Mouse (Mus musculus) stomach, embryonic 15.5 days (tissue): Measurements from ENCODE around the gene Tbcd. TPM values are rescaled to one million over a fixed set of nuclear protein-coding genes. Genes with fewer than 3 reads are reported as not detected.
A peak's percentile ranks its signal among the peaks of the same experiment; 100 is the strongest.

Experiments
- ATAC-seq: fragments of 200-750 bp; cut with Nextera tagmentation; 2 replicates; pipeline ENCODE4 v1.8.0; 2017; ENCODE audit warnings: low read depth, moderate number of reproducible peaks, moderate TSS enrichment; ENCODE audit not compliant: insufficient read depth, low FRiP score
- H3K27ac ChIP-seq: fragments of 300-500 bp; sonication (generic); 2 replicates; pipeline ENCODE4 v1.5.1; 2015; ENCODE audit warnings: mild to moderate bottlenecking, inconsistent platforms
- H3K27me3 ChIP-seq: fragments of 300-500 bp; sonication (generic); replicated peaks from 2 replicates; pipeline ENCODE4 v1.6.1; 2015; ENCODE audit warnings: inconsistent platforms
- H3K36me3 ChIP-seq: fragments of 300-500 bp; sonication (generic); 2 replicates; pipeline ENCODE4 v1.6.1; 2015; ENCODE audit warnings: inconsistent platforms
- H3K4me1 ChIP-seq: fragments of 300-500 bp; sonication (generic); 2 replicates; pipeline ENCODE4 v1.6.1; 2015; ENCODE audit warnings: inconsistent platforms
- H3K4me2 ChIP-seq: fragments of 300-500 bp; sonication (generic); 2 replicates; pipeline ENCODE4 v1.6.1; 2015; ENCODE audit warnings: mild to moderate bottlenecking, inconsistent platforms
- H3K4me3 ChIP-seq: fragments of 300-500 bp; sonication (generic); replicated peaks from 2 replicates; pipeline ENCODE4 v1.5.1; 2015; ENCODE audit warnings: inconsistent platforms
- H3K9ac ChIP-seq: fragments of 300-500 bp; sonication (generic); 2 replicates; pipeline ENCODE4 v1.6.1; 2015; ENCODE audit warnings: inconsistent platforms
- H3K9me3 ChIP-seq: fragments of 300-500 bp; sonication (generic); 2 replicates; pipeline ENCODE4 v1.6.1; 2016; ENCODE audit warnings: inconsistent platforms
- WGBS: fragments of 180-500 bp; shearing (Covaris S2); methylation state at CpG from one replicate; pipeline ENCODE4 v1.1.7; 2015; 5-methylcytosine and 5-hydroxymethylcytosine counted together
- polyA plus RNA-seq: library from polyadenylated mRNA; unstranded; fragments of >200 nt; fragmentation: Nextera tagmentation; extraction: Ambion mirVana; gene quantifications from 2 replicates; pipeline ENCODE4 v1.2.1, GENCODE M21; 2015

Tbcd gene
- polyA plus RNA-seq, 1 experiment from 2014 or later = 34.6 TPM

- H3K9me3 ChIP-seq = no peaks in the 10 kb centered on the region
- 54% methylated on average over 3 of the region's 3 CpGs for WGBS
- H3K27ac ChIP-seq = no peak overlapping the region
- no peaks in the 10 kb centered on the region for H3K27me3 ChIP-seq
- ATAC-seq = no peak
- no peak overlapping the region for H3K4me3 ChIP-seq
- peaks cover 12% of the 10 kb centered on the region for H3K36me3 ChIP-seq
- 0 out of 2 replicates have a peak, but pooled peaks cover 7% of the 10 kb centered on the region for H3K4me1 ChIP-seq
- H3K9ac ChIP-seq = no peak overlapping the region
- H3K4me2 ChIP-seq = no peak overlapping the region
Observed at GRCm38 (mm10) chr11:121615961-121616485, 164.3 kb downstream of the Tbcd start.

GRCm38 (mm10) chr11:121616501-121616900, 164.8 kb downstream of the Tbcd start:
- Histone ChIP-seq H3K9ac (no peak overlapping the region), H3K27ac (no peak overlapping the region), H3K4me3 (no peak overlapping the region), H3K36me3 (peaks cover 9% of the 10 kb centered on the region), H3K9me3 (no peaks in the 10 kb centered on the region), H3K4me1 (0 out of 2 replicates have a peak, but pooled peaks cover 7% of the 10 kb centered on the region), H3K4me2 (no peak overlapping the region), H3K27me3 (no peaks in the 10 kb centered on the region)
- ATAC-seq = no peak

- no peak overlapping the region for H3K4me2 ChIP-seq
- no peaks in the 10 kb centered on the region for H3K9me3 ChIP-seq
- H3K27me3 ChIP-seq = no peaks in the 10 kb centered on the region
- WGBS = 96% methylated on average over 1 of the region's 1 CpGs
- no peak for ATAC-seq
- 0 out of 2 replicates have a peak, but pooled peaks cover 7% of the 10 kb centered on the region for H3K4me1 ChIP-seq
- H3K4me3 ChIP-seq = no peak overlapping the region
- H3K9ac ChIP-seq = no peak overlapping the region
- H3K36me3 ChIP-seq = peaks cover 7% of the 10 kb centered on the region
- no peak overlapping the region for H3K27ac ChIP-seq
Observed at GRCm38 (mm10) chr11:121617371-121617770, 165.6 kb downstream of the Tbcd start.

GRCm38 (mm10) chr11:121625007-121625406, 173.3 kb downstream of the Tbcd start:
- Histone ChIP-seq H3K9me3 (no peaks in the 10 kb centered on the region), H3K4me2 (no peak overlapping the region), H3K27me3 (no peaks in the 10 kb centered on the region), H3K27ac (no peak overlapping the region), H3K4me3 (no peak overlapping the region), H3K36me3 (peaks cover 17% of the 10 kb centered on the region; the same call in 1 of the 2 replicates), H3K9ac (no peak overlapping the region), H3K4me1 (no peaks in the 10 kb centered on the region)
- 93% methylated on average over 4 of the region's 4 CpGs for WGBS
- no peak for ATAC-seq

GRCm38 (mm10) chr11:121627521-121627920, 175.8 kb downstream of the Tbcd start:
- Histone ChIP-seq H3K4me2 (no peak overlapping the region), H3K36me3 (peaks cover 17% of the 10 kb centered on the region; the same call in 1 of the 2 replicates), H3K9me3 (no peaks in the 10 kb centered on the region), H3K9ac (no peak overlapping the region), H3K4me1 (no peaks in the 10 kb centered on the region), H3K4me3 (no peak overlapping the region), H3K27ac (peak overlapping the region; percentile 49; the same call in 1 of the 2 replicates), H3K27me3 (no peaks in the 10 kb centered on the region)
- no peak for ATAC-seq
- WGBS = 67% methylated on average over 5 of the region's 5 CpGs

GRCm38 (mm10) chr11:121629529-121629928, 177.8 kb downstream of the Tbcd start:
- Histone ChIP-seq H3K4me1 (no peaks in the 10 kb centered on the region), H3K27me3 (no peaks in the 10 kb centered on the region), H3K36me3 (peaks cover 8% of the 10 kb centered on the region; the same call in 1 of the 2 replicates), H3K27ac (no peak overlapping the region), H3K4me3 (no peak overlapping the region), H3K4me2 (no peak overlapping the region), H3K9ac (no peak overlapping the region), H3K9me3 (no peaks in the 10 kb centered on the region)
- WGBS = 90% methylated on average over 6 of the region's 6 CpGs
- no peak for ATAC-seq

GRCm38 (mm10) chr11:121630406-121630805, 178.7 kb downstream of the Tbcd start:
- no peak overlapping the region for H3K27ac ChIP-seq
- H3K4me1 ChIP-seq = no peaks in the 10 kb centered on the region
- peaks cover 8% of the 10 kb centered on the region; the same call in 1 of the 2 replicates for H3K36me3 ChIP-seq
- no peak overlapping the region for H3K4me2 ChIP-seq
- 78% methylated on average over 4 of the region's 4 CpGs for WGBS
- H3K9ac ChIP-seq = no peak overlapping the region
- H3K27me3 ChIP-seq = no peaks in the 10 kb centered on the region
- H3K9me3 ChIP-seq = no peaks in the 10 kb centered on the region
- H3K4me3 ChIP-seq = no peak overlapping the region
- no peak for ATAC-seq

- H3K4me2 ChIP-seq = no peak overlapping the region
- 0 out of 2 replicates have a peak, but pooled peaks cover 5% of the 10 kb centered on the region for H3K36me3 ChIP-seq
- 89% methylated on average over 7 of the region's 7 CpGs for WGBS
- no peak overlapping the region for H3K27ac ChIP-seq
- no peaks in the 10 kb centered on the region for H3K9me3 ChIP-seq
- H3K4me1 ChIP-seq = no peaks in the 10 kb centered on the region
- H3K27me3 ChIP-seq = no peaks in the 10 kb centered on the region
- no peak overlapping the region for H3K4me3 ChIP-seq
- H3K9ac ChIP-seq = no peak overlapping the region
- ATAC-seq = no peak
Observed at GRCm38 (mm10) chr11:121631410-121631809, 179.7 kb downstream of the Tbcd start.

GRCm38 (mm10) chr11:121636646-121637045, 184.9 kb downstream of the Tbcd start:
- H3K27ac ChIP-seq = no peak overlapping the region
- H3K9me3 ChIP-seq = no peaks in the 10 kb centered on the region
- no peak overlapping the region for H3K9ac ChIP-seq
- H3K4me1 ChIP-seq = no peaks in the 10 kb centered on the region
- WGBS = 92% methylated on average over 10 of the region's 10 CpGs
- no peaks in the 10 kb centered on the region for H3K27me3 ChIP-seq
- H3K4me3 ChIP-seq = no peak overlapping the region
- peaks cover 6% of the 10 kb centered on the region; the same call in 1 of the 2 replicates for H3K36me3 ChIP-seq
- ATAC-seq = no peak
- no peak overlapping the region for H3K4me2 ChIP-seq

- no peaks in the 10 kb centered on the region for H3K27me3 ChIP-seq
- H3K4me1 ChIP-seq = no peaks in the 10 kb centered on the region
- H3K9me3 ChIP-seq = no peaks in the 10 kb centered on the region
- no peak for ATAC-seq
- H3K36me3 ChIP-seq = peaks cover 6% of the 10 kb centered on the region; the same call in 1 of the 2 replicates
- H3K27ac ChIP-seq = no peak overlapping the region
- WGBS = 91% methylated on average over 2 of the region's 2 CpGs
- no peak overlapping the region for H3K4me3 ChIP-seq
- no peak overlapping the region for H3K9ac ChIP-seq
- no peak overlapping the region for H3K4me2 ChIP-seq
Observed at GRCm38 (mm10) chr11:121641501-121642145, 189.9 kb downstream of the Tbcd start.

- Histone ChIP-seq H3K36me3 (0 out of 2 replicates have a peak, but pooled peaks cover under 1% of the 10 kb centered on the region), H3K4me1 (no peaks in the 10 kb centered on the region), H3K4me2 (no peak overlapping the region), H3K27ac (no peak overlapping the region), H3K9ac (no peak overlapping the region), H3K4me3 (no peak overlapping the region), H3K27me3 (no peaks in the 10 kb centered on the region), H3K9me3 (no peaks in the 10 kb centered on the region)
- 85% methylated on average over 6 of the region's 6 CpGs for WGBS
- no peak for ATAC-seq
Observed at GRCm38 (mm10) chr11:121645394-121645793, 193.6 kb downstream of the Tbcd start.

GRCm38 (mm10) chr11:121647321-121647720, 195.6 kb downstream of the Tbcd start:
- Histone ChIP-seq H3K9ac (no peak overlapping the region), H3K27ac (no peak overlapping the region), H3K36me3 (no peaks in the 10 kb centered on the region), H3K4me2 (no peak overlapping the region), H3K4me3 (no peak overlapping the region), H3K4me1 (no peaks in the 10 kb centered on the region), H3K27me3 (no peaks in the 10 kb centered on the region), H3K9me3 (no peaks in the 10 kb centered on the region)
- WGBS = 62% methylated on average over 9 of the region's 9 CpGs
- ATAC-seq = no peak
